Mouse (Mus musculus) embryonic facial prominence, embryonic 13.5 days (tissue): ENCODE measurements at regions not wholly inside any gene's neighbourhood (a gene's known extent, or its start where the extent isn't known, plus 50 kb on each side); places are given as distances from the start of the nearest gene placed in this dataset.

ENCODE experiments used
- ATAC-seq: fragments of 200-750 bp; cut with Nextera tagmentation; 2 replicates; pipeline ENCODE4 v1.8.0; 2017; ENCODE audit warnings: low read depth; ENCODE audit not compliant: insufficient number of reproducible peaks, insufficient read depth, low FRiP score, low TSS enrichment
- H3K27ac ChIP-seq: fragments of 300-500 bp; sonication (generic); 2 replicates; pipeline ENCODE4 v1.5.1; 2015; ENCODE audit warnings: moderate library complexity, mild to moderate bottlenecking, inconsistent platforms
- H3K27me3 ChIP-seq: fragments of 300-500 bp; sonication (generic); 2 replicates; pipeline ENCODE4 v1.6.1; 2015; ENCODE audit warnings: mild to moderate bottlenecking, inconsistent platforms
- H3K36me3 ChIP-seq: fragments of 300-500 bp; sonication (generic); 2 replicates; pipeline ENCODE4 v1.6.1; 2015; ENCODE audit warnings: mild to moderate bottlenecking, inconsistent platforms
- H3K4me1 ChIP-seq: fragments of 300-500 bp; sonication (generic); 2 replicates; pipeline ENCODE4 v1.6.1; 2015; ENCODE audit warnings: inconsistent platforms
- H3K4me2 ChIP-seq: fragments of 300-500 bp; sonication (generic); 2 replicates; pipeline ENCODE4 v1.6.1; 2015; ENCODE audit warnings: moderate library complexity, mild to moderate bottlenecking, inconsistent platforms
- H3K4me3 ChIP-seq: fragments of 300-500 bp; sonication (generic); 2 replicates; pipeline ENCODE4 v1.5.1; 2015; ENCODE audit warnings: mild to moderate bottlenecking, inconsistent platforms
- H3K9ac ChIP-seq: fragments of 300-500 bp; sonication (generic); 2 replicates; pipeline ENCODE4 v1.6.1; 2015; ENCODE audit warnings: mild to moderate bottlenecking, inconsistent platforms
- H3K9me3 ChIP-seq: fragments of 300-500 bp; sonication (generic); 2 replicates; pipeline ENCODE4 v1.6.1; 2016; ENCODE audit warnings: inconsistent platforms
- WGBS: fragments of 180-500 bp; shearing (Covaris S2); methylation state at CpG from one replicate; pipeline ENCODE4 v1.1.7; 2015; ENCODE audit warnings: mixed read lengths; 5-methylcytosine and 5-hydroxymethylcytosine counted together

DNA sequence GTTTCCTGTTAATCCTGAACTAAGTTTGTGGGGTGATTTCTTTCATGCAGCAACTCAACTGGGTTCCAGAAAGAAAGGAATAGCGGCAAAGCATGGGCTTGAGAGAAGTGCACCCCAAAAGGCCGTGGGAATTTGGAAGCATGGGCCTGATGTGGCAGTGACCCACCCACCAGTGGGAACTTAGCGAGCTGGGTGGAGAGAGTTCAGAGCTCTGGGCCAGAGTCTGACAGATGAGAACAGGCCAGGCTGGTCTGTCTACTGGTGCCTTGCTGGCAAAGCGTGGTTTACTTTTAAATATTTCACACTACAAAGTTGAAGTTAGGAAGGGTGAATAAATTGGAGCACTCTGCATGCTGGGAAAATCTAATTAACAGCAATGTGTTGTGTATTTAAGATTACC is 235.2 kb downstream of the Kcnrg start:
- Histone ChIP-seq H3K4me2 (no peak overlapping the region), H3K9me3 (no peaks in the 10 kb centered on the region), H3K4me1 (no peaks in the 10 kb centered on the region), H3K4me3 (no peak overlapping the region), H3K9ac (no peak overlapping the region), H3K36me3 (no peaks in the 10 kb centered on the region), H3K27me3 (no peaks in the 10 kb centered on the region), H3K27ac (no peak overlapping the region)
- 82% methylated on average over 4 of the region's 4 CpGs for WGBS
- no peak for ATAC-seq

DNA sequence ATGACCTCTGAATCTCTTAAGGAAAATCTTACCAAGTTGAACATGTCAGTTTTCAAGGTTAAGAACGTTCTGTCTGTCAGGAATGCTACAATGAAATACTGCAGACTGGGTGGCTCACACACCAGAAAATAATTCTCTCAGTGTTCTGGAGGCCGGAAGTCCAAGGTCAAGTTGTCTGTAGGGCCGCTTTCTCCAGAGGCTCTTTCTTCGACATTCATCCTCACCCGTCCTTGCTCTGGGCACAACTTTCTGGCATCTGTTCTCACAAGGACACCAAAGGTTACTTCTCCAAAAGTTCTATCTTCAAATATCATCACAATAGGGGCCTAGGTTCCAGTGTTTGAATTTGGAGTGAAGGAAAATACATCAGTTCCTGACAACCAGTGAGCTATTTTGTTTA is 239.2 kb downstream of the Kcnrg start:
- Histone ChIP-seq H3K36me3 (no peaks in the 10 kb centered on the region), H3K4me2 (no peak overlapping the region), H3K9ac (no peak overlapping the region), H3K4me1 (no peaks in the 10 kb centered on the region), H3K27ac (no peak overlapping the region), H3K9me3 (no peaks in the 10 kb centered on the region), H3K4me3 (no peak overlapping the region), H3K27me3 (no peaks in the 10 kb centered on the region)
- ATAC-seq = no peak
- 85% methylated on average over 5 of the region's 5 CpGs for WGBS

DNA sequence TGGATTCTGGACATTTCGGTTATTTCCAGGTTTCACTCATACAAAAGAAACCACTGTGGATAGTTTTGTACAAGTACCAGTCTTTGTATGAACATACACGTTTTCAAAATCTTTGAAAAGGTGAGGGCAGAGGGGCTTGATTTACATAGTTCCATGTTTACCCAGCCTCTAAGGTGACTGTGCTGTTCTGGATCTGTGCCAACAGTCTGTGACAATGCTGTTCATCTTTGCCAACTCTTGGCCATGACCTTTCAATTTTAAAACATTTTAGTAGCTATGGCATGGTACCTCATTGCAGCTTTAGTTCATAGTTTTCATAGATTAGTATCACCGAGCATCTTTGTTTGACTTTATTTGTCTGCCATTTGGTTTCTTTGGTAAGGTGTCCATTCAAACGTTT is 243.0 kb downstream of the Kcnrg start:
- H3K27me3 ChIP-seq = no peaks in the 10 kb centered on the region
- H3K4me1 ChIP-seq = no peaks in the 10 kb centered on the region
- no peak for ATAC-seq
- H3K36me3 ChIP-seq = no peaks in the 10 kb centered on the region
- H3K9me3 ChIP-seq = no peaks in the 10 kb centered on the region
- no peak overlapping the region for H3K4me2 ChIP-seq
- no peak overlapping the region for H3K4me3 ChIP-seq
- WGBS = 86% methylated on average over 4 of the region's 4 CpGs
- H3K27ac ChIP-seq = no peak overlapping the region
- no peak overlapping the region for H3K9ac ChIP-seq

DNA sequence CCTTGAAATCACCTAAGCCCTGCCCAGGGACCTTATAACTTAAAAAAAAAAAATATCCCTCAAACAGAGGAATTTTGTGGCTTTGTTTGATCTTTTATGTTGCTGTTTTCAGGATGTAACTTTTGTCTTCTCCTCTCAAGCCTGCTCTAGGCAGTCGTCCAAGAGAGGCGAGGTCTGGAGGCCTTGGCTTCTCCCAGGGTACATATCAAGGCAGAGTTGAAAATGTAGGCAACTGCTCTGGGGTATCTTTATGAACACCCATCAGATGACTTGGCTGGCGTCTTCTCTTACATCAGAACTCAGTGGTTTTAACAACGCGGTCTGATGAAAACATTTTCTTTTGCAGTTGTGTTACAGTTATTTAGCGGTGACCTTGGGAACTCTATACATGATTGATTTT is 250.4 kb downstream of the Kcnrg start:
- H3K9ac ChIP-seq = no peak overlapping the region
- H3K4me2 ChIP-seq = no peak overlapping the region
- H3K4me1 ChIP-seq = peaks cover 7% of the 10 kb centered on the region; the same call in 1 of the 2 replicates
- ATAC-seq = no peak
- no peaks in the 10 kb centered on the region for H3K27me3 ChIP-seq
- no peaks in the 10 kb centered on the region for H3K9me3 ChIP-seq
- H3K4me3 ChIP-seq = no peak overlapping the region
- WGBS = 56% methylated on average over 6 of the region's 6 CpGs
- no peaks in the 10 kb centered on the region for H3K36me3 ChIP-seq
- H3K27ac ChIP-seq = no peak overlapping the region; the same call in 1 of the 2 replicates

DNA sequence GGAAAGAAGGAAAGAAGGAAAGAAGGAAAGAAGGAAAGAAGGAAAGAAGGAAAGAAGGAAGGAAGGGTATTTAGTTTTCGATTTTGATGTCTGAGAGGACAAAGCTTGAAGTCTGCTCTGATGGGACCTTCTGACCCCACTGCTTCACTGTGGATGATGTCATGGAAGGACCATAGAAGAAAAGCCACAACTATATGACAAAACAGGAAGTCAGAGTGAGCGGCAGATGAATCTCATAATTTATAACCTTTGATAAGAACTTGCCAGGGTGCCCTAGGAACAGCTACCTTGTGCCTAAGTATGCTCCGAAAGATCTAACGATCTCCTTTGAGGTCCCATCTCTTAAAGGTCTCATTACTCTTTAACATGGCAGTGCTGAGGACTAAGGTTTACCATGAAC is 253.4 kb downstream of the Kcnrg start:
- 90% methylated on average over 4 of the region's 4 CpGs for WGBS
- H3K36me3 ChIP-seq = no peaks in the 10 kb centered on the region
- no peak for ATAC-seq

DNA sequence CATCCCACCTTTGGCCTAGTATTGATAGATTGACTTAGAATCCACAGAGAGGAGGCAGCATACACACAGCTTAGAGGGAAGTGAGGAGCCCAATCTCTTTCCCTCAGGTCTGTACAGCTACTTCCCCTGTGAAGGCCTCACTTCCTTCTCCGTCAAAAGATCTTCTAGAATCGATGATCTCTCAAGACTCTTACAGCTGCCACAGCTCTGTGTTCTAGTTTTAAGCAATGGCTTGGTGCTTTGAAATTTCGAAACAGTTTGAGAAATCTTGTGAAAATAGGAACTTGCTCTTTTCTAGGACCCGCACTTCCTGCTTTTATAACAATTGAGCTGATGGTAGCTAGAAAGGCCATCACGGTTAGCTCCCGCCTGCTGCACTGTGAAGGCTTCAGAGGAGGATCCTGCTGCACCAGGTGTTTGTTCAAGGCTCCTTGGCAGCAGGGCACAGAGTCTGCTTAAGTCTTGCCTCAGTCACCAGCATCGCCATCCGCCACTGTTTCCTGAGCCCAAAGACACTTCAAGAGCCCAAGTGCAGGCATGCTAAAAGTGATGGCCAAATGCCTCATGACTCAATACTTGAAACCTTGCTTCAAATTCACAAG is 254.2 kb downstream of the Kcnrg start:
- Histone ChIP-seq H3K27me3 (no peaks in the 10 kb centered on the region), H3K4me2 (no peak overlapping the region), H3K4me1 (peaks cover 13% of the 10 kb centered on the region), H3K27ac (no peak overlapping the region), H3K9ac (no peak overlapping the region), H3K36me3 (no peaks in the 10 kb centered on the region), H3K4me3 (no peak overlapping the region), H3K9me3 (no peaks in the 10 kb centered on the region)
- ATAC-seq = no peak
- 92% methylated on average over 8 of the region's 8 CpGs for WGBS

More for the DNA sequence above, 253.4 kb downstream of the Kcnrg start:
- H3K9me3 ChIP-seq = no peaks in the 10 kb centered on the region
- H3K27ac ChIP-seq = no peak overlapping the region
- H3K4me3 ChIP-seq = no peak overlapping the region
- H3K27me3 ChIP-seq = no peaks in the 10 kb centered on the region
- H3K9ac ChIP-seq = no peak overlapping the region
- no peak overlapping the region for H3K4me2 ChIP-seq
- H3K4me1 ChIP-seq = peaks cover 7% of the 10 kb centered on the region; the same call in 1 of the 2 replicates

DNA sequence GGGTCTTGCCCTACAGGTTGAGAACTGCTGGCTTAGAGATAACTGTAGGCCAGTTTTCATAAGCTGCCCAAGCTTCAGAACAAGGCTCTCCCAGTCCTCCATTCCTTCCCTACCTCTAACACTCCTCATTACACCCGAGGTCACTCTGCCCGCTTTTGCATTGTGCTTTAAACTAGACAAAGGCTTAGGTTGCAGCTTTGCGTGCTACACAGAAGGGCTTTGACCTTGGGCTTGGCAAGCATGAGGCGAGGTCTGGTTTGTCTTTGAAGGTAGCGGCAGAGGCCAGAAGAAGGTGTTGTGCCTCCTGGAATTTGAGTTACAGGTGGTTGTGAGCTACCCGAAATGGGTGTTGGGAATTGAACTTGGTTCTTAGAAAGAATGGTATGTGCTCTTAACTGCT is 255.7 kb downstream of the Kcnrg start:
- no peaks in the 10 kb centered on the region for H3K27me3 ChIP-seq
- no peak for ATAC-seq

DNA sequence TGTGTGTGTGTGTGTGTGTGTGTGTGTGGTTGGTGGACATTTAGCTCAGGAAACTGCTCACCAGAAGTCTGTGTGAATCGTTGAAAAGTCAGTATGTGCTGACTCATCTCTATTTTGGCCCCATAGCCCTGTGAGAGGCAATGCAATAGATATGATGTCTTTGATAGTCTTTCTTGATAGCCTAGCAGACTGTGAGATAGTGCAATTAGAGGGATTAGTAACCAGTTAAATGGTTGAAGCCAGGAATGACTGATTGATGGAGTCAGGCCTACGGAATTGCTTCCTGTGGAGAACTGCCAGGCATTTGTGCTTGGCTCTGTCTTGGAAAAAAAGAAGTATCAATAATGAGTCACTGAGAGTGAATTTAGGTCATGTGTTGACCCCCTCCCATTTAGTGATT is 256.2 kb downstream of the Kcnrg start:
- H3K9me3 ChIP-seq = no peaks in the 10 kb centered on the region
- no peak for ATAC-seq
- 73% methylated on average over 2 of the region's 2 CpGs for WGBS
- H3K4me1 ChIP-seq = peaks cover 7% of the 10 kb centered on the region; the same call in 1 of the 2 replicates
- no peaks in the 10 kb centered on the region for H3K36me3 ChIP-seq
- H3K27ac ChIP-seq = no peak overlapping the region
- no peak overlapping the region for H3K9ac ChIP-seq
- no peak overlapping the region for H3K4me2 ChIP-seq
- H3K4me3 ChIP-seq = no peak overlapping the region
- no peaks in the 10 kb centered on the region for H3K27me3 ChIP-seq

More for the DNA sequence above, 255.7 kb downstream of the Kcnrg start:
- Histone ChIP-seq H3K9me3 (no peaks in the 10 kb centered on the region), H3K27ac (no peak overlapping the region), H3K36me3 (no peaks in the 10 kb centered on the region), H3K4me2 (no peak overlapping the region), H3K4me3 (no peak overlapping the region), H3K9ac (no peak overlapping the region), H3K4me1 (peaks cover 7% of the 10 kb centered on the region; the same call in 1 of the 2 replicates)
- WGBS = 87% methylated on average over 6 of the region's 6 CpGs

DNA sequence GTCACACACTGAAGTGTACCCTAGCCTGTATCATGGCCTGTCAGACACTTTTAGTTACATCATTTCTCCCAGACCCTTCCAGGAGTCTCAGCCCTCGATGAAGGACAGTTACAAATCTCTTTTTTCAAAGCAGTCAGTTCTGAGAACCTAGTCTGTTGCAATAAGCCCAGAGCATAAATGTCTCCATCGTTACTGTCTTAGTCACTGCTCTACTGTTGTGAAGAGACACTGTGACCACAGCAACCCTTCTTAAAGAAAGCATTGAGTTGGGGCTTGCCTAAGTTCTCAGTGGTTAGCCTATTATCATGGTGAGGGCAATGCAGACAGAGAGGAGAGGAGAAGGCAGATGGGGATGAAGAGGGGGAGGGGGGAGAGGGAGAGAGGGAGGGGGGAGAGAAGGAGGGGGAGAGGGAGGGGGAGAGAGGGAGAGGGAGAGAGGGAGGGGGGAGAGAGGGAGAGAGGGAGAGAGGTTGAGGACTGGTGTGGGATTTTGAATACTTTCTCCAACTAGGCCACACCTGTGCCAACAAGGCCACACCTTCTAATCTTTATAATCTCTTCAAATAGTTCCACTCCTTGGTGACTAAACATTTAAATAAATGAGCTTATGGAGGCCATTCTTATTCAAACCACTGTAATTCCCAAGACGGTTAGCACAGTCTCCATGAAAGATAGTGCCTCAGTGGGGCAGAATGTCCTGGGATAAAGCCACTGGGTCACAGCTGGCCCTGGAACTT is 259.4 kb downstream of the Kcnrg start:
- Histone ChIP-seq H3K36me3 (no peaks in the 10 kb centered on the region), H3K9me3 (no peaks in the 10 kb centered on the region), H3K9ac (no peak overlapping the region), H3K4me1 (peaks cover 7% of the 10 kb centered on the region; the same call in 1 of the 2 replicates), H3K27me3 (no peaks in the 10 kb centered on the region), H3K4me2 (no peak overlapping the region), H3K27ac (no peak overlapping the region), H3K4me3 (no peak overlapping the region)
- WGBS = 60% methylated on average over 3 of the region's 3 CpGs
- no peak for ATAC-seq

DNA sequence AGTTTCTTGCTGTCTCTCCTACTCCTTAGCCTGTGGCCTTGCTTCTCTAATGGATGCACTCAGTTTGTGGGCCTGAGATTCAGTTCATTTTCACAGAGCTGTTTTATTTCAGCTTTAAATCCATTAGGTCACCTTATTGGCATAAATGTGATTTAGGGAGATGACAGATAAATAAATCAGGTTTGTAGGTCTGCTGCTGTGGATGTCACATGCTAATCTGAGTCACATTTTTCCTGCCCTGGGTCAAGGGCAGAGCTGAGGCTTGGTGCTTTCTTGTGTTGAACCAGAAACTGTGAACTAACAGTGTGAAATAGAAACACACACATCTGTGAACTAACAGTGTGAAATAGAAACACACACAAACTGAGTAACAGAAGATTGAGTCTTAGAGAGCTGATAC is 266.9 kb downstream of the Kcnrg start:
- Histone ChIP-seq H3K4me1 (no peaks in the 10 kb centered on the region), H3K9me3 (no peaks in the 10 kb centered on the region), H3K4me3 (no peak overlapping the region), H3K9ac (no peak overlapping the region), H3K27me3 (no peaks in the 10 kb centered on the region), H3K36me3 (no peaks in the 10 kb centered on the region), H3K27ac (no peak overlapping the region), H3K4me2 (no peak overlapping the region)
- ATAC-seq = no peak

DNA sequence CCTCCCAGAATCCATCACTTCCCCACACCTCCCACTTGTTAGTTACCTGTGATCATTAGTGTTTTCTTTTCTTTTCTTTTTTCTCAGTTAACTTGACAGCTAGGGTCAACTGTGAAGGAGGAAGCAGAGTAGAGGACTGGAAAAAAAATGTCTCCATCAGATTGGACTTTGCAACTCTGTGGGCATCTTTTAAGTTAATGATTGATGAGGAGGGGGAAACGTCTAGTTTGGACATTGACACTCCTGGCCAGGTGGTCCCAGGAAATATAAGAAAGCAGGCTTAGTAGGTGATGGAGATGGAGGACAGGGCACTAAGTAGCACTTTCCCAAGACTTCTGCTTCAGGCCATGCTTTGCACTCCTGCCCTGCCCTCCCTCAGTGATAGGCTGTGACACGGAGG is 272.2 kb downstream of the Kcnrg start:
- H3K27me3 ChIP-seq = no peaks in the 10 kb centered on the region
- no peak for ATAC-seq
- H3K36me3 ChIP-seq = no peaks in the 10 kb centered on the region
- WGBS = 76% methylated on average over 2 of the region's 2 CpGs
- no peak overlapping the region for H3K9ac ChIP-seq
- no peak overlapping the region for H3K4me2 ChIP-seq
- H3K4me3 ChIP-seq = no peak overlapping the region
- H3K4me1 ChIP-seq = peaks cover 14% of the 10 kb centered on the region
- H3K27ac ChIP-seq = no peak overlapping the region
- no peaks in the 10 kb centered on the region for H3K9me3 ChIP-seq

DNA sequence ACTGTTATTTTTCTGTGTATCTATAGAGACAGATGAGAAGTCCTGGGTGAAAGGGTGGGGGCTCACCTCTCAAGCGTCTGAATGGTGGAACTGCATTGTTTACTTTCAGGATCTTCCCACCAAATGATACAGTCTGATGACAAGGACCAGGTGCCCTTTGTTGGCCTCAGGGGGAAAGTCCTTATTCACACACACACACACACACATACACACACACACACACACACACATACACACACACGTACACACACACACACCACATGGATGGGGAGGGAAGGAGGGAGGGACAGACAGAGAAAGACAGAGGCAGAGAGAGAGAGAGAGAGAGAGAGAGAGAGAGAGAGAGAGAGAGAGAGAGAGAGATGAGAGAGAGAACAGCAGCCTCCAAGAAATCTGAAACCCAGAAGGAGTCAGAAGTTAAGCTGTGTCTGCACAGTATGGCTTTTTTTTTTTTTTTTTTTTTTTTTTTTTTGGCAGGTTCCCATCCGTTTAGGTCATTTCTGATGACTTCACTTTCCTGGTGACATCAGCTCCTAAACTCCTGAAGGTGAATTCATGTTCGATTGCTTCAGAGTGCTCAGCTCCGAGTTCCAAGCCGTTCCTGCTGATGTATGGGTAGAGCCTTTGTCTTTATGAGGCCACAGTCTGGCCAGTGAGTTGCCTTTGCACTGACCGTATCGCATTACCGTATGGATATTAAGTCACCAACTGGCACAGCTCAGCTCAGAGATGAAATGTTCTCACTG is 273.4 kb downstream of the Kcnrg start:
- no peak overlapping the region for H3K4me3 ChIP-seq

More for the DNA sequence above, 273.4 kb downstream of the Kcnrg start:
- Histone ChIP-seq H3K9ac (no peak overlapping the region), H3K4me1 (peaks cover 14% of the 10 kb centered on the region), H3K27ac (no peak overlapping the region), H3K4me2 (no peak overlapping the region), H3K27me3 (no peaks in the 10 kb centered on the region), H3K36me3 (no peaks in the 10 kb centered on the region), H3K9me3 (no peaks in the 10 kb centered on the region)
- no peak for ATAC-seq
- WGBS = 39% methylated on average over 9 of the region's 9 CpGs
